In genomic region chr11:103117591-103118009, GRCm38 (mm10) we compare ENCODE assay signal across 8 mouse cellular contexts. TPM values are rescaled to one million over a fixed set of nuclear protein-coding genes. Genes with fewer than 3 reads are reported as not detected.
DNase-seq lines count a peak whose midpoint lies in the region; ATAC-seq and TF ChIP-seq lines count a peak whose summit lies in the region.

No protein-coding gene starts in this region.

- peak; percentile 49 for DNase-seq in right cerebral cortex, adult 18-20 months
- DNase-seq in right cerebral cortex, postnatal 36 days (ENCODE audit: low spot score in 2 of 2): no peak
- peak; percentile 68 for DNase-seq in brain, embryonic 14.5 days (ENCODE audit: low read depth)
- no peak for DNase-seq in limb, embryonic 11.5 days (ENCODE audit: low spot score)
- no peak for DNase-seq in yolk sac, embryonic 10.5 days (ENCODE audit: low spot score)

- no peak for TF ChIP-seq POLR2A in brain, embryonic 14.5 days (IDR thresholded peaks at IDR 0.05; ENCODE audit: borderline replicate concordance, extremely low read depth, insufficient read depth, insufficient read length, poor library complexity, severe bottlenecking)

- H3K27ac ChIP-seq in forebrain, embryonic 16.5 days (ENCODE audit: low read length): no peak overlapping the region
- no peak overlapping the region for H3K27ac ChIP-seq in limb, embryonic 11.5 days (replicated peaks; ENCODE audit: low read depth, low read length)
- H3K27ac ChIP-seq in midbrain, embryonic 16.5 days (ENCODE audit: low read length): peak overlapping the region; percentile 54

- H3K4me2 ChIP-seq in forebrain, embryonic 16.5 days (ENCODE audit: low read length): peak overlapping the region; percentile 82
- peak overlapping the region; percentile 79 for H3K4me2 ChIP-seq in limb, embryonic 11.5 days (ENCODE audit: low read depth, severe bottlenecking)
- H3K4me2 ChIP-seq in midbrain, embryonic 16.5 days (ENCODE audit: low read length): peak overlapping the region; percentile 93

- no peaks in the 10 kb centered on the region for H3K36me3 ChIP-seq in forebrain, embryonic 16.5 days (ENCODE audit: control insufficient read depth, insufficient read depth)
- H3K36me3 ChIP-seq in limb, embryonic 11.5 days (ENCODE audit: control insufficient read depth, insufficient read depth, low read length): no peaks in the 10 kb centered on the region
- no peaks in the 10 kb centered on the region for H3K36me3 ChIP-seq in midbrain, embryonic 16.5 days (ENCODE audit: control insufficient read depth, insufficient read depth, low read length)

- H3K4me3 ChIP-seq in forebrain, embryonic 16.5 days (replicated peaks; ENCODE audit: low read length): peak overlapping the region; percentile 73
- peak overlapping the region; percentile 65 for H3K4me3 ChIP-seq in limb, embryonic 11.5 days (ENCODE audit: low read depth, low read length)
- H3K4me3 ChIP-seq in midbrain, embryonic 16.5 days (ENCODE audit: low read depth, low read length): peak overlapping the region; percentile 51

- peak overlapping the region; percentile 69 for H3K9ac ChIP-seq in forebrain, embryonic 16.5 days (replicated peaks; ENCODE audit: low read depth, low read length)
- peak overlapping the region; percentile 27 for H3K9ac ChIP-seq in limb, embryonic 11.5 days (ENCODE audit: low read length)
- H3K9ac ChIP-seq in midbrain, embryonic 16.5 days (ENCODE audit: low read depth, low read length): peak overlapping the region; percentile 72

- H3K4me1 ChIP-seq in forebrain, embryonic 16.5 days (replicated peaks; ENCODE audit: control insufficient read depth, insufficient read depth, low read length): peaks cover 31% of the 10 kb centered on the region
- H3K4me1 ChIP-seq in limb, embryonic 11.5 days (ENCODE audit: control insufficient read depth, insufficient read depth, low read length): peaks cover 11% of the 10 kb centered on the region; the same call in 1 of the 2 replicates
- H3K4me1 ChIP-seq in midbrain, embryonic 16.5 days (ENCODE audit: control insufficient read depth, insufficient read depth, low read length): peaks cover 22% of the 10 kb centered on the region

- peaks cover 6% of the 10 kb centered on the region for H3K27me3 ChIP-seq in forebrain, embryonic 16.5 days (replicated peaks; ENCODE audit: control insufficient read depth, insufficient read depth, low read length)
- 0 out of 2 replicates have a peak, but pooled peaks cover 2% of the 10 kb centered on the region for H3K27me3 ChIP-seq in limb, embryonic 11.5 days (ENCODE audit: control insufficient read depth, insufficient read depth, low read length)
- H3K27me3 ChIP-seq in midbrain, embryonic 16.5 days (ENCODE audit: control insufficient read depth, insufficient read depth, low read depth, low read length): peaks cover 10% of the 10 kb centered on the region; the same call in 1 of the 2 replicates

- ATAC-seq in forebrain, embryonic 16.5 days: no peak
- no peak for ATAC-seq in limb, embryonic 11.5 days (ENCODE audit: insufficient number of reproducible peaks, low FRiP score, low TSS enrichment, low read depth)
- ATAC-seq in midbrain, embryonic 16.5 days: no peak
- no peak for ATAC-seq in megakaryocyte-erythroid progenitor cell, adult 5-6 weeks (replicated peaks; ENCODE audit: low FRiP score, low TSS enrichment, poor library complexity, severe bottlenecking)

- H3K9me3 ChIP-seq in forebrain, embryonic 16.5 days (ENCODE audit: control insufficient read depth, low read length): no peaks in the 10 kb centered on the region
- no peaks in the 10 kb centered on the region for H3K9me3 ChIP-seq in limb, embryonic 11.5 days (ENCODE audit: control insufficient read depth, low read length)
- no peaks in the 10 kb centered on the region for H3K9me3 ChIP-seq in midbrain, embryonic 16.5 days (replicated peaks; ENCODE audit: control insufficient read depth, low read length, poor library complexity, severe bottlenecking)

- WGBS in forebrain, embryonic 16.5 days: under 1% methylated on average over 38 of the region's 38 CpGs
- WGBS in limb, embryonic 11.5 days: under 1% methylated on average over 38 of the region's 38 CpGs
- WGBS in midbrain, embryonic 16.5 days: under 1% methylated on average over 38 of the region's 38 CpGs

- no peak for TF ChIP-seq CTCF in brain, embryonic 14.5 days (IDR thresholded peaks at IDR 0.05; ENCODE audit: borderline replicate concordance, extremely low read depth, insufficient read depth, insufficient read length)

RNA-seq across cellular contexts. Expression of gene Hexim1, which starts 1.6 kb away (rescaled TPM):
- polyA plus RNA-seq in brain, embryonic 14.5 days (2012; rRNA removed): 14.4 and 18.9 TPM in 2 replicates
- 3.5 and 4.1 TPM in 2 replicates for polyA plus RNA-seq in forebrain, embryonic 16.5 days (2015; fragmentation: Nextera tagmentation; extraction: Ambion mirVana)
- 5.2 and 5.6 TPM in 2 replicates for polyA plus RNA-seq in limb, embryonic 11.5 days (2014; fragmentation: Nextera tagmentation; extraction: Ambion mirVana)
- polyA plus RNA-seq in midbrain, embryonic 16.5 days (2015; fragmentation: Nextera tagmentation; extraction: Ambion mirVana): 4.1 and 4.2 TPM in 2 replicates
- 10.5 and 15.5 TPM in 2 replicates for total RNA-seq in megakaryocyte-erythroid progenitor cell, adult 5-6 weeks (2014; fragmentation: Nextera tagmentation)
- total RNA-seq in megakaryocyte-erythroid progenitor cell, adult 5-6 weeks (2017): 22.8 and 32.0 TPM in 2 replicates

RNA-seq across cellular contexts. Expression of gene Hexim2, which starts 14.6 kb away (rescaled TPM):
- polyA plus RNA-seq in brain, embryonic 14.5 days (2012; rRNA removed): 12.5 and 18.7 TPM in 2 replicates
- 19.9 and 25.9 TPM in 2 replicates for polyA plus RNA-seq in forebrain, embryonic 16.5 days (2015; fragmentation: Nextera tagmentation; extraction: Ambion mirVana)
- 8.3 and 9.5 TPM in 2 replicates for polyA plus RNA-seq in limb, embryonic 11.5 days (2014; fragmentation: Nextera tagmentation; extraction: Ambion mirVana)
- polyA plus RNA-seq in midbrain, embryonic 16.5 days (2015; fragmentation: Nextera tagmentation; extraction: Ambion mirVana): 29.9 and 37.0 TPM in 2 replicates
- total RNA-seq in megakaryocyte-erythroid progenitor cell, adult 5-6 weeks (2014; fragmentation: Nextera tagmentation): 4.1 and 12.1 TPM in 2 replicates
- total RNA-seq in megakaryocyte-erythroid progenitor cell, adult 5-6 weeks (2017): 1.6 and 7.8 TPM in 2 replicates

RNA-seq across cellular contexts. Expression of gene Acbd4, which starts 16.1 kb away (rescaled TPM):
- 4.5 and 4.6 TPM in 2 replicates for polyA plus RNA-seq in brain, embryonic 14.5 days (2012; rRNA removed)
- 17.0 and 17.8 TPM in 2 replicates for polyA plus RNA-seq in forebrain, embryonic 16.5 days (2015; fragmentation: Nextera tagmentation; extraction: Ambion mirVana)
- 4.8 and 5.2 TPM in 2 replicates for polyA plus RNA-seq in limb, embryonic 11.5 days (2014; fragmentation: Nextera tagmentation; extraction: Ambion mirVana)
- 11.6 and 13.0 TPM in 2 replicates for polyA plus RNA-seq in midbrain, embryonic 16.5 days (2015; fragmentation: Nextera tagmentation; extraction: Ambion mirVana)
- total RNA-seq in megakaryocyte-erythroid progenitor cell, adult 5-6 weeks (2014; fragmentation: Nextera tagmentation): 6.8 and 15.5 TPM in 2 replicates
- total RNA-seq in megakaryocyte-erythroid progenitor cell, adult 5-6 weeks (2017): 10.8 and 11.4 TPM in 2 replicates

RNA-seq across cellular contexts. Expression of gene Plcd3, which starts 16.1 kb away (rescaled TPM):
- 3.6 TPM in 2 replicates for polyA plus RNA-seq in brain, embryonic 14.5 days (2012; rRNA removed)
- polyA plus RNA-seq in forebrain, embryonic 16.5 days (2015; fragmentation: Nextera tagmentation; extraction: Ambion mirVana): 2.5 and 2.6 TPM in 2 replicates
- 1.2 and 1.8 TPM in 2 replicates for polyA plus RNA-seq in limb, embryonic 11.5 days (2014; fragmentation: Nextera tagmentation; extraction: Ambion mirVana)
- polyA plus RNA-seq in midbrain, embryonic 16.5 days (2015; fragmentation: Nextera tagmentation; extraction: Ambion mirVana): 2.8 and 3.6 TPM in 2 replicates
- total RNA-seq in megakaryocyte-erythroid progenitor cell, adult 5-6 weeks (2014; fragmentation: Nextera tagmentation): not detected in 2 replicates
- not detected in 2 replicates for total RNA-seq in megakaryocyte-erythroid progenitor cell, adult 5-6 weeks (2017)

RNA-seq across cellular contexts. Expression of gene Fmnl1, which starts 53.3 kb away (rescaled TPM):
- polyA plus RNA-seq in brain, embryonic 14.5 days (2012; rRNA removed): 16.1 and 28.6 TPM in 2 replicates
- polyA plus RNA-seq in forebrain, embryonic 16.5 days (2015; fragmentation: Nextera tagmentation; extraction: Ambion mirVana): 2.7 and 6.7 TPM in 2 replicates
- polyA plus RNA-seq in limb, embryonic 11.5 days (2014; fragmentation: Nextera tagmentation; extraction: Ambion mirVana): 0.20 and 0.69 TPM in 2 replicates
- 5.7 and 6.3 TPM in 2 replicates for polyA plus RNA-seq in midbrain, embryonic 16.5 days (2015; fragmentation: Nextera tagmentation; extraction: Ambion mirVana)
- total RNA-seq in megakaryocyte-erythroid progenitor cell, adult 5-6 weeks (2014; fragmentation: Nextera tagmentation): 32.2 and 35.9 TPM in 2 replicates
- total RNA-seq in megakaryocyte-erythroid progenitor cell, adult 5-6 weeks (2017): 7.4 and 9.7 TPM in 2 replicates

Comparison
In these comparisons a context has a peak if more than half of its experiments do, and no peak if none do; other contexts are left out.
1. DNase-seq: peak in right cerebral cortex, adult 18-20 months (single experiment) and brain, embryonic 14.5 days (single experiment); none in right cerebral cortex, postnatal 36 days (0 of 2), limb, embryonic 11.5 days (single experiment) and yolk sac, embryonic 10.5 days (single experiment).
2. Peak in every context shown above with its lines, with median percentiles within 50 percentile points of each other: H3K4me2 ChIP-seq, H3K4me3 ChIP-seq and H3K9ac ChIP-seq.